Mouse (Mus musculus) lung, postnatal 0 days (tissue): ENCODE results near the gene Erc2. TPM values are rescaled to one million over a fixed set of nuclear protein-coding genes. Genes with fewer than 3 reads are reported as not detected.

Experiments
- ATAC-seq: fragments of 200-750 bp; cut with Nextera tagmentation; 2 replicates; pipeline ENCODE4 v1.8.0; 2017; ENCODE audit warnings: moderate library complexity
- DNase-seq: peaks from one replicate; pipeline ENCODE4 v3.0.0-alpha.2; 2016; ENCODE audit warnings: low spot score
- H3K27ac ChIP-seq: fragments of 300-500 bp; sonication (generic); 2 replicates; pipeline ENCODE4 v1.5.1; 2014; ENCODE audit warnings: antibody characterized with exemption, mild to moderate bottlenecking, low read length, mixed read lengths
- H3K27me3 ChIP-seq: fragments of 300-500 bp; sonication (generic); replicated peaks from 2 replicates; pipeline ENCODE4 v1.6.1; 2014; ENCODE audit warnings: low read length, mixed read lengths; ENCODE audit not compliant: insufficient read depth
- H3K36me3 ChIP-seq: fragments of 300-500 bp; sonication (generic); 2 replicates; pipeline ENCODE4 v1.6.1; 2014; ENCODE audit warnings: low read length, mixed read lengths; ENCODE audit not compliant: insufficient read depth
- H3K4me1 ChIP-seq: fragments of 300-500 bp; sonication (generic); 2 replicates; pipeline ENCODE4 v1.6.1; 2014; ENCODE audit warnings: antibody characterized with exemption, low read depth, low read length, mixed read lengths; ENCODE audit not compliant: insufficient read depth
- H3K4me2 ChIP-seq: fragments of 300-500 bp; sonication (generic); replicated peaks from 2 replicates; pipeline ENCODE4 v1.6.1; 2014; ENCODE audit warnings: low read depth, mild to moderate bottlenecking, low read length, moderate library complexity, mixed read lengths
- H3K4me3 ChIP-seq: fragments of 300-500 bp; sonication (generic); 2 replicates; pipeline ENCODE4 v1.5.1; 2014; ENCODE audit warnings: low read depth, low read length
- H3K9ac ChIP-seq: fragments of 300-500 bp; sonication (generic); replicated peaks from 2 replicates; pipeline ENCODE4 v1.6.1; 2014; ENCODE audit warnings: low read depth, mild to moderate bottlenecking
- H3K9me3 ChIP-seq: fragments of 300-500 bp; sonication (generic); 2 replicates; pipeline ENCODE4 v1.6.1; 2016; ENCODE audit warnings: low read length, mixed read lengths
- CTCF ChIP-seq: IDR thresholded peaks from 2 replicates; pipeline ENCODE4 v1.5.1; 2016; ENCODE audit warnings: antibody characterized with exemption, mild to moderate bottlenecking
- EP300 ChIP-seq: IDR thresholded peaks from 2 replicates; pipeline ENCODE4 v1.6.1; 2016; ENCODE audit warnings: antibody characterized with exemption, mild to moderate bottlenecking, control low read depth
- WGBS: fragments of 180-500 bp; shearing (Covaris S2); extraction: QIAGEN DNeasy Blood & Tissue Kit; methylation state at CpG from one replicate; pipeline ENCODE4 v1.1.7; 2014; 5-methylcytosine and 5-hydroxymethylcytosine counted together
- polyA plus RNA-seq: library from polyadenylated mRNA; unstranded; fragments of >200 nt; fragmentation: Nextera tagmentation; extraction: Ambion mirVana; gene quantifications from 2 replicates; pipeline ENCODE4 v1.2.1, GENCODE M21; 2015

The Erc2 gene
- polyA plus RNA-seq, 1 experiment from 2014 or later = 1.9 TPM

GRCm38 (mm10) chr14:27775367-27775766 lies 153.1 kb downstream of the Erc2 start:
- 63% methylated on average over 5 of the region's 5 CpGs for WGBS
- no peak for TF ChIP-seq CTCF
- no peak for TF ChIP-seq EP300

DNA sequence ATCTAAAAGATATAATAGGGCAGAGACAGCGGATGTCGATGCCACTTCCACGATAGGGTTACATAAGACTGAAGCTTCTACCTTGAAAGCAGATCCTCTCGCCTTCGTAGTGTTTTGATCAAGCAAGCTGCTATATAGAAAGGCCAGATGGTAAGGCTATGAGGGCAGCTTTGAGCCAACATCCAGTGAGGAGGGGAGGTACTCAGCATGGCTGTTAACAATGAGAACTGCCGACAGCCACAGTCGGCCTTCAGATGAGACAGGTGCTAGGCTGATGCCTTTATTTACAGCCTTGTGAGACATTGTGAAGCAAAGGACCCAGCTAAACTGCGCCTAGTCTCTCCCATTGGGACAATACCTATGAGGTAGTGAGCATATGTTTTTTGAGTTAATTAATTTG lies 156.3 kb downstream of the Erc2 start:
- no peak overlapping the region for H3K9ac ChIP-seq
- no peak overlapping the region for H3K4me2 ChIP-seq
- H3K27ac ChIP-seq = no peak overlapping the region
- WGBS = 84% methylated on average over 8 of the region's 8 CpGs
- ATAC-seq = no peak
- DNase-seq = no peak
- H3K4me3 ChIP-seq = no peak overlapping the region
- H3K36me3 ChIP-seq = no peaks in the 10 kb centered on the region
- no peaks in the 10 kb centered on the region for H3K9me3 ChIP-seq
- TF ChIP-seq CTCF (no peak), EP300 (no peak)
- no peaks in the 10 kb centered on the region for H3K4me1 ChIP-seq
- no peaks in the 10 kb centered on the region for H3K27me3 ChIP-seq

More at GRCm38 (mm10) chr14:27775367-27775766, 153.1 kb downstream of the Erc2 start:
- DNase-seq = no peak
- Histone ChIP-seq H3K27me3 (no peaks in the 10 kb centered on the region), H3K27ac (no peak overlapping the region), H3K4me3 (no peak overlapping the region), H3K9ac (no peak overlapping the region), H3K36me3 (no peaks in the 10 kb centered on the region), H3K9me3 (no peaks in the 10 kb centered on the region), H3K4me2 (no peak overlapping the region), H3K4me1 (no peaks in the 10 kb centered on the region)
- ATAC-seq = no peak

GRCm38 (mm10) chr14:27778982-27779701 lies 156.9 kb downstream of the Erc2 start:
- Histone ChIP-seq H3K36me3 (no peaks in the 10 kb centered on the region), H3K4me2 (no peak overlapping the region), H3K9me3 (no peaks in the 10 kb centered on the region), H3K9ac (no peak overlapping the region), H3K27ac (no peak overlapping the region), H3K27me3 (no peaks in the 10 kb centered on the region), H3K4me3 (no peak overlapping the region), H3K4me1 (no peaks in the 10 kb centered on the region)
- DNase-seq = no peak
- no peak for ATAC-seq
- no peak for TF ChIP-seq EP300
- TF ChIP-seq CTCF = no peak
- 81% methylated on average over 2 of the region's 2 CpGs for WGBS

GRCm38 (mm10) chr14:27781221-27781620 lies 159.0 kb downstream of the Erc2 start:
- ATAC-seq (peak; percentile 46), DNase-seq (peak; percentile 14)
- H3K9me3 ChIP-seq = no peaks in the 10 kb centered on the region
- no peak overlapping the region for H3K27ac ChIP-seq
- H3K27me3 ChIP-seq = no peaks in the 10 kb centered on the region
- no peak overlapping the region for H3K9ac ChIP-seq
- H3K4me1 ChIP-seq = no peaks in the 10 kb centered on the region
- H3K4me3 ChIP-seq = no peak overlapping the region
- no peaks in the 10 kb centered on the region for H3K36me3 ChIP-seq
- WGBS = 69% methylated on average over 1 of the region's 1 CpGs
- no peak overlapping the region for H3K4me2 ChIP-seq
- TF ChIP-seq EP300 (no peak), CTCF (no peak)

DNA sequence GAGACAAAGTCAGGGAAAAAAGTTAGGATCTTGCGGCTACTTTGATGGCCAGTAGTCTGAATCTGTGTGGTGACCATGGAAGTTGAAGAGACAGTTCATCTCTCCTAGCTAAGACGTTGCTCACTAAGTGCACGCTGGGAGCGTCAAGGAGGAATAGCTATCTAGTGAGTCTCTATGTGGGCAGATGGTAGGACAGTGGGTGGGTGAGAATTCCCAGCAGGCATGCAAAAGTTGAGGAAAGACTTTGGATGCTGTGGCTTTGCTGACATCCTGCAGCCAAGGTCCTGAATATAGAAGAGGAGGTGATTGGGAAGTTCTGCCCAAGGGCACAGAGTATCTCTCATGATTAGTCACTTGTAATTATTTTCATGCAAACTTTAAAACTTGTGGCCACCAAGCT lies 162.6 kb downstream of the Erc2 start:
- Histone ChIP-seq H3K4me3 (no peak overlapping the region), H3K27ac (no peak overlapping the region), H3K27me3 (no peaks in the 10 kb centered on the region), H3K9me3 (no peaks in the 10 kb centered on the region), H3K4me2 (no peak overlapping the region), H3K36me3 (no peaks in the 10 kb centered on the region), H3K4me1 (no peaks in the 10 kb centered on the region), H3K9ac (no peak overlapping the region)
- TF ChIP-seq EP300 (no peak), CTCF (no peak)
- WGBS = 93% methylated on average over 4 of the region's 4 CpGs
- ATAC-seq (no peak), DNase-seq (no peak)

GRCm38 (mm10) chr14:27785562-27785961 lies 163.3 kb downstream of the Erc2 start:
- WGBS = 75% methylated on average over 2 of the region's 2 CpGs

More at GRCm38 (mm10) chr14:27785562-27785961, 163.3 kb downstream of the Erc2 start:
- H3K9me3 ChIP-seq = no peaks in the 10 kb centered on the region
- no peak for ATAC-seq
- no peak for DNase-seq
- H3K4me1 ChIP-seq = no peaks in the 10 kb centered on the region
- H3K27me3 ChIP-seq = no peaks in the 10 kb centered on the region
- H3K4me3 ChIP-seq = no peak overlapping the region
- H3K9ac ChIP-seq = no peak overlapping the region
- H3K27ac ChIP-seq = no peak overlapping the region
- no peaks in the 10 kb centered on the region for H3K36me3 ChIP-seq
- no peak overlapping the region for H3K4me2 ChIP-seq
- TF ChIP-seq CTCF = no peak
- no peak for TF ChIP-seq EP300
